Mouse (Mus musculus): ENCODE data around the gene Rnf220. TPM values are rescaled to one million over a fixed set of nuclear protein-coding genes. Genes with fewer than 3 reads are reported as not detected.

Rnf220 gene
- polyA plus RNA-seq, 1 experiment, result 38.2 TPM

GRCm38 (mm10) chr4:117284363-117284762 lies 212.5 kb downstream of the Rnf220 start:
- peaks cover 85% of the 10 kb centered on the region for H3K36me3 ChIP-seq (replicated peaks; ENCODE audit: low read length)
- no peak for TF ChIP-seq FLI1 (IDR thresholded peaks at IDR 0.05; ENCODE audit: low read length)
- TF ChIP-seq GATA1 (IDR thresholded peaks at IDR 0.05; ENCODE audit: borderline replicate concordance, low read length), result no peak
- no peaks in the 10 kb centered on the region for H3K9me3 ChIP-seq
- H3K4me3 ChIP-seq (replicated peaks), result no peak overlapping the region
- peaks cover 45% of the 10 kb centered on the region for H3K4me1 ChIP-seq
- no peaks in the 10 kb centered on the region for H3K27me3 ChIP-seq (replicated peaks)

- TF ChIP-seq FLI1 (IDR thresholded peaks at IDR 0.05; ENCODE audit: low read length) (no peak), GATA1 (IDR thresholded peaks at IDR 0.05; ENCODE audit: borderline replicate concordance, low read length) (no peak)
- Histone ChIP-seq H3K4me3 (replicated peaks) (no peak overlapping the region), H3K36me3 (replicated peaks; ENCODE audit: low read length) (peaks cover 94% of the 10 kb centered on the region), H3K4me1 (peaks cover 44% of the 10 kb centered on the region), H3K27me3 (replicated peaks) (no peaks in the 10 kb centered on the region), H3K9me3 (no peaks in the 10 kb centered on the region)
Observed at GRCm38 (mm10) chr4:117283271-117284191, 213.3 kb downstream of the Rnf220 start.

- TF ChIP-seq FLI1 (IDR thresholded peaks at IDR 0.05; ENCODE audit: low read length), result no peak
- TF ChIP-seq GATA1 (IDR thresholded peaks at IDR 0.05; ENCODE audit: borderline replicate concordance, low read length), result no peak
- H3K27me3 ChIP-seq (replicated peaks), result no peaks in the 10 kb centered on the region
- no peaks in the 10 kb centered on the region for H3K9me3 ChIP-seq
- peaks cover 22% of the 10 kb centered on the region for H3K4me1 ChIP-seq
- H3K36me3 ChIP-seq (replicated peaks; ENCODE audit: low read length), result peaks cover 100% of the 10 kb centered on the region
- H3K4me3 ChIP-seq (replicated peaks), result no peak overlapping the region
Observed at GRCm38 (mm10) chr4:117281090-117281845, 215.6 kb downstream of the Rnf220 start.

- peaks cover 16% of the 10 kb centered on the region for H3K4me1 ChIP-seq
- H3K9me3 ChIP-seq, result no peaks in the 10 kb centered on the region
- no peak overlapping the region for H3K4me3 ChIP-seq (replicated peaks)
- H3K27me3 ChIP-seq (replicated peaks), result no peaks in the 10 kb centered on the region
- H3K36me3 ChIP-seq (replicated peaks; ENCODE audit: low read length), result peaks cover 100% of the 10 kb centered on the region
- TF ChIP-seq FLI1 (IDR thresholded peaks at IDR 0.05; ENCODE audit: low read length) (no peak), GATA1 (IDR thresholded peaks at IDR 0.05; ENCODE audit: borderline replicate concordance, low read length) (no peak)
Observed at GRCm38 (mm10) chr4:117280397-117280930, 216.4 kb downstream of the Rnf220 start.

- TF ChIP-seq FLI1 (IDR thresholded peaks at IDR 0.05; ENCODE audit: low read length), result no peak
- TF ChIP-seq GATA1 (IDR thresholded peaks at IDR 0.05; ENCODE audit: borderline replicate concordance, low read length), result no peak
- Histone ChIP-seq H3K27me3 (replicated peaks) (no peaks in the 10 kb centered on the region), H3K4me3 (replicated peaks) (no peak overlapping the region), H3K4me1 (peaks cover 7% of the 10 kb centered on the region), H3K9me3 (peaks cover 8% of the 10 kb centered on the region), H3K36me3 (replicated peaks; ENCODE audit: low read length) (peaks cover 100% of the 10 kb centered on the region)
Observed at GRCm38 (mm10) chr4:117279253-117279642, 217.6 kb downstream of the Rnf220 start.

GRCm38 (mm10) chr4:117278381-117279252 lies 218.2 kb downstream of the Rnf220 start:
- no peak overlapping the region for H3K4me3 ChIP-seq (replicated peaks)
- TF ChIP-seq GATA1 (IDR thresholded peaks at IDR 0.05; ENCODE audit: borderline replicate concordance, low read length), result no peak
- TF ChIP-seq FLI1 (IDR thresholded peaks at IDR 0.05; ENCODE audit: low read length), result no peak
- no peaks in the 10 kb centered on the region for H3K27me3 ChIP-seq (replicated peaks)
- H3K9me3 ChIP-seq, result peaks cover 8% of the 10 kb centered on the region
- H3K36me3 ChIP-seq (replicated peaks; ENCODE audit: low read length), result peaks cover 100% of the 10 kb centered on the region
- peaks cover under 1% of the 10 kb centered on the region; the same call in 1 of the 2 replicates for H3K4me1 ChIP-seq

GRCm38 (mm10) chr4:117277687-117278086 lies 219.2 kb downstream of the Rnf220 start:
- TF ChIP-seq FLI1 (IDR thresholded peaks at IDR 0.05; ENCODE audit: low read length) (no peak), GATA1 (IDR thresholded peaks at IDR 0.05; ENCODE audit: borderline replicate concordance, low read length) (no peak)
- Histone ChIP-seq H3K36me3 (replicated peaks; ENCODE audit: low read length) (peaks cover 100% of the 10 kb centered on the region), H3K27me3 (replicated peaks) (no peaks in the 10 kb centered on the region), H3K9me3 (peaks cover 8% of the 10 kb centered on the region), H3K4me3 (replicated peaks) (no peak overlapping the region), H3K4me1 (no peaks in the 10 kb centered on the region)

- H3K9me3 ChIP-seq, result peaks cover 8% of the 10 kb centered on the region
- no peak overlapping the region for H3K4me3 ChIP-seq (replicated peaks)
- H3K36me3 ChIP-seq (replicated peaks; ENCODE audit: low read length), result peaks cover 100% of the 10 kb centered on the region
- no peaks in the 10 kb centered on the region for H3K27me3 ChIP-seq (replicated peaks)
- no peak for TF ChIP-seq GATA1 (IDR thresholded peaks at IDR 0.05; ENCODE audit: borderline replicate concordance, low read length)
- no peak for TF ChIP-seq FLI1 (IDR thresholded peaks at IDR 0.05; ENCODE audit: low read length)
- no peaks in the 10 kb centered on the region for H3K4me1 ChIP-seq
Observed at GRCm38 (mm10) chr4:117277021-117277420, 219.8 kb downstream of the Rnf220 start.

GRCm38 (mm10) chr4:117276281-117276711 lies 220.6 kb downstream of the Rnf220 start:
- TF ChIP-seq FLI1 (IDR thresholded peaks at IDR 0.05; ENCODE audit: low read length), result no peak
- TF ChIP-seq GATA1 (IDR thresholded peaks at IDR 0.05; ENCODE audit: borderline replicate concordance, low read length), result no peak
- Histone ChIP-seq H3K9me3 (peaks cover 8% of the 10 kb centered on the region), H3K27me3 (replicated peaks) (no peaks in the 10 kb centered on the region), H3K36me3 (replicated peaks; ENCODE audit: low read length) (peaks cover 100% of the 10 kb centered on the region), H3K4me1 (no peaks in the 10 kb centered on the region), H3K4me3 (replicated peaks) (no peak overlapping the region)

Data from megakaryocyte, embryonic 14.5 days (primary cell).